Mouse (Mus musculus): Measurements from ENCODE around the gene Rasgef1c. TPM values are rescaled to one million over a fixed set of nuclear protein-coding genes. Genes with fewer than 3 reads are reported as not detected.

Rasgef1c gene
- total and polyA plus RNA-seq, 2 experiments from 2014 or later, result 30.8 to 36.1 TPM

GRCm38 (mm10) chr11:50024833-50025720 lies 123.4 kb downstream of the Rasgef1c start, which contains the start of gene Rnf130:
Gene Rnf130, plus strand, starts transcription at chr11:50025346.
- 3% methylated on average over 104 of the region's 129 CpGs for WGBS
- Histone ChIP-seq H3K9ac (peak within 1 kb of the TSS; percentile 95), H3K4me3 (ENCODE audit: low read depth, low read length) (peak within 1 kb of the TSS; percentile 87), H3K36me3 (ENCODE audit: insufficient read depth) (no peaks in the 10 kb centered on the region), H3K4me2 (ENCODE audit: low read depth) (peak within 1 kb of the TSS; percentile 68), H3K27me3 (ENCODE audit: insufficient read depth, low read length) (no peaks in the 10 kb centered on the region), H3K9me3 (ENCODE audit: low read length) (no peaks in the 10 kb centered on the region), H3K27ac (ENCODE audit: low read depth, low read length) (peak within 1 kb of the TSS; percentile 99), H3K4me1 (ENCODE audit: insufficient read depth) (peaks cover 29% of the 10 kb centered on the region)
- ATAC-seq (peak; percentile 92), DNase-seq (peak; percentile 98)
- no peak; the same call in 1 of the 2 replicates for TF ChIP-seq CTCF (IDR thresholded peaks at IDR 0.05; ENCODE audit: low read depth)

DNA sequence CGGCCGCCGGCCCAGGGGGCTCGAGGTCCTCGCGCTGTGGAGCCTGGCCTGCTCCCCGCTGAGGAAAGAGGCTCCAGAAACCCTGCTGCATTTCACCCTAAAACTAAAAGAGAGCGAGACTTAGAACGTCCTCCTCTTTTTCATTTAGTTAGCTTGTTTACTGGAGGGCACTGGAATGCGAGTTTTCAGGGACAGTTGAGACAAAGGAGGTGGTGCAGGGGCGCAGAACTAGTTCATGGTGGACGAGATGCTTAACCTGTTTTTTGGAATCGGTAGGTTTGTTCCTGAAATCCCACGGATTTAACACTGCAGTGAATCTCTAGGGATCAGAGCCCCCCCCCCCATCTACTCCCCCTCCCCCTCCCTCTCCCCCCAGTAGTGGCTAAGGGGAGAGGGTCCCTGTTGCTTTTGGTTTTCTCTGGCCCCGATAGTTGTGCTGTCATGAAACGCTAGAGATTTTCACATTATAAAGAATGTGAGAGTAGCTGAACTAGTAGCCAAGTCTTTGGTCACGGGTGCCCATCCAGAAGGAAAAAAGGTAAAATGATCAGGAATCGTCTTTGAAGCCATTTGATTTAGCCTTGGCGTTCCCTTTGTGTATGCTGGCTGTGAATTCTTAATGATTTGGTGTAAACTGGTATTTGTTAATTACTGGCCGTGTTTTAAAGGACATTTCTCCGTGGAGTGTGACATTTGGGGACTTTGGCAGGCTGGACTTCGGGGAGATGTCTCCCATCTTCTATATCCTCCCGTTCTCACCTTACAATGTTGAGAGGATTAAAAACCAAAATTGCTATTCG lies 124.3 kb downstream of the Rasgef1c start:
- Histone ChIP-seq H3K36me3 (ENCODE audit: insufficient read depth) (no peaks in the 10 kb centered on the region), H3K9me3 (ENCODE audit: low read length) (no peaks in the 10 kb centered on the region), H3K4me3 (ENCODE audit: low read depth, low read length) (peak overlapping the region; percentile 87), H3K27me3 (ENCODE audit: insufficient read depth, low read length) (no peaks in the 10 kb centered on the region), H3K4me1 (ENCODE audit: insufficient read depth) (peaks cover 29% of the 10 kb centered on the region), H3K9ac (peak overlapping the region; percentile 95), H3K4me2 (ENCODE audit: low read depth) (peak overlapping the region; percentile 68), H3K27ac (ENCODE audit: low read depth, low read length) (peak overlapping the region; percentile 99)
- under 1% methylated on average over 24 of the region's 24 CpGs for WGBS
- DNase-seq (peak; percentile 56), ATAC-seq (peak; percentile 7)
- TF ChIP-seq CTCF (IDR thresholded peaks at IDR 0.05; ENCODE audit: low read depth), result no peak

DNA sequence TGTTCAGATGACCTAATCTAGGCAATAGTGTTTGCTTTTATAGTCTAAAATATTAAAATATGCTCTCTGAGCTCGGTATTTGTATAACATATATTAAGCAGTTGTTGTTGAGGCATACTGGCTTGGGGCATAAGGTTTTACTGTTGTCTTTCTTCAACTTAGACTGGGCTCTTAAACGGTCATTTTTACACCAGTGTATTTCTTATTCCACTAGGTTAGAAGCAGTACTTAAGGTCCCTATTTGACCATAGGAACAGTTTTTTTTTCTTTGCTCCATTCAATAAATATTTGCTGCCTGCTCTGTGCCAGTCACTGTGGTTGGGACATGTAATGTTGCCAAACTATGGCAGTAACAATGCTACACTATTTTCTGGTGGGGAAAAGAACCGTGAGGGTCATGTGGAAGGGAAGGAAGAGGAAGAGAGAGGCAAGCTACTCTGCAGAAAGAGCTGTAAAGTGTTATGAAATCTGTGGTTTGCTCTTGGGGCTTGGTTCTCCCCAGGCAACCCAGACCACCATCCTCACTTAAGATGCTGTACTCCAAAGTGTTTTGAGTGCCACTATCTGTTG lies 125.0 kb downstream of the Rasgef1c start:
- Histone ChIP-seq H3K27ac (ENCODE audit: low read depth, low read length) (0 out of 2 replicates have a peak overlapping the region, but pooled peaks have one; percentile 99), H3K27me3 (ENCODE audit: insufficient read depth, low read length) (no peaks in the 10 kb centered on the region), H3K9ac (peak overlapping the region; percentile 95), H3K4me1 (ENCODE audit: insufficient read depth) (peaks cover 29% of the 10 kb centered on the region), H3K9me3 (ENCODE audit: low read length) (no peaks in the 10 kb centered on the region), H3K4me2 (ENCODE audit: low read depth) (peak overlapping the region; percentile 68), H3K4me3 (ENCODE audit: low read depth, low read length) (peak overlapping the region; percentile 87), H3K36me3 (ENCODE audit: insufficient read depth) (no peaks in the 10 kb centered on the region)
- no peak for TF ChIP-seq CTCF (IDR thresholded peaks at IDR 0.05; ENCODE audit: low read depth)
- DNase-seq (no peak), ATAC-seq (no peak)
- WGBS, result 4% methylated on average over 3 of the region's 3 CpGs

- TF ChIP-seq CTCF (IDR thresholded peaks at IDR 0.05; ENCODE audit: low read depth), result no peak
- Histone ChIP-seq H3K36me3 (ENCODE audit: insufficient read depth) (no peaks in the 10 kb centered on the region), H3K4me2 (ENCODE audit: low read depth) (peak overlapping the region; percentile 25), H3K4me3 (ENCODE audit: low read depth, low read length) (no peak overlapping the region), H3K9ac (no peak overlapping the region), H3K4me1 (ENCODE audit: insufficient read depth) (peaks cover 29% of the 10 kb centered on the region), H3K27ac (ENCODE audit: low read depth, low read length) (no peak overlapping the region), H3K27me3 (ENCODE audit: insufficient read depth, low read length) (no peaks in the 10 kb centered on the region), H3K9me3 (ENCODE audit: low read length) (no peaks in the 10 kb centered on the region)
- ATAC-seq (no peak), DNase-seq (no peak)
These were observed 126.8 kb downstream of the Rasgef1c start for GRCm38 (mm10) chr11:50028416-50028815.

Small RNA genes lying within 50 kb of the gene (microRNA-seq; reads per million reads assigned to microRNA genes)
- 0 reads per million in 2 experiments for gene Gm23492

Other genes starting within 250 kb of the Rasgef1c start
- 2.7 TPM in 1 of 2 replicates, not detected in the other for gene Scgb3a1, start 238.2 kb upstream of the Rasgef1c start, total RNA-seq (2014; rRNA removed)
- 0.44 TPM in 1 of 2 replicates, not detected in the other for gene Scgb3a1, start 238.2 kb upstream of the Rasgef1c start, polyA plus RNA-seq (2015; fragmentation: Nextera tagmentation; extraction: Ambion mirVana)
- 45.4 and 63.9 TPM in 2 replicates for gene Cnot6, start 189.1 kb upstream of the Rasgef1c start, total RNA-seq (2014; rRNA removed)
- 19.4 and 31.9 TPM in 2 replicates for gene Cnot6, start 189.1 kb upstream of the Rasgef1c start, polyA plus RNA-seq (2015; fragmentation: Nextera tagmentation; extraction: Ambion mirVana)
- gene Gfpt2, start 107.7 kb upstream of the Rasgef1c start, total RNA-seq (2014; rRNA removed), result 5.0 and 5.5 TPM in 2 replicates
- 6.5 and 7.4 TPM in 2 replicates for gene Gfpt2, start 107.7 kb upstream of the Rasgef1c start, polyA plus RNA-seq (2015; fragmentation: Nextera tagmentation; extraction: Ambion mirVana)
- gene Mapk9, start 55.1 kb upstream of the Rasgef1c start, total RNA-seq (2014; rRNA removed), result 92.3 and 123 TPM in 2 replicates
- 41.5 and 55.6 TPM in 2 replicates for gene Mapk9, start 55.1 kb upstream of the Rasgef1c start, polyA plus RNA-seq (2015; fragmentation: Nextera tagmentation; extraction: Ambion mirVana)
- 97.9 and 116 TPM in 2 replicates for gene Rnf130, start 123.5 kb downstream of the Rasgef1c start, total RNA-seq (2014; rRNA removed)
- gene Rnf130, start 123.5 kb downstream of the Rasgef1c start, polyA plus RNA-seq (2015; fragmentation: Nextera tagmentation; extraction: Ambion mirVana), result 47.9 and 61.1 TPM in 2 replicates
- gene Tbc1d9b, start 229.6 kb downstream of the Rasgef1c start, total RNA-seq (2014; rRNA removed), result 59.3 and 66.3 TPM in 2 replicates
- 23.0 and 30.4 TPM in 2 replicates for gene Tbc1d9b, start 229.6 kb downstream of the Rasgef1c start, polyA plus RNA-seq (2015; fragmentation: Nextera tagmentation; extraction: Ambion mirVana)

Measured in forebrain, postnatal 0 days (tissue).